Mouse (Mus musculus) CD4-positive, CD25-positive, alpha-beta regulatory T cell, adult 2 months (primary cell): Measurements from ENCODE around the gene Klhl25.
A peak's percentile ranks its signal among the peaks of the same experiment; 100 is the strongest.
"Not testable (repeated sequence)": the region's sequence is repeated elsewhere in the genome, so short reads cannot be mapped to it uniquely, and the experiment has no call there.

Experiments
- DNase-seq: peaks from one replicate; pipeline ENCODE4 v3.0.0-alpha.2; 2012; ENCODE audit warnings: low read depth, low spot score

The Klhl25 gene

DNA sequence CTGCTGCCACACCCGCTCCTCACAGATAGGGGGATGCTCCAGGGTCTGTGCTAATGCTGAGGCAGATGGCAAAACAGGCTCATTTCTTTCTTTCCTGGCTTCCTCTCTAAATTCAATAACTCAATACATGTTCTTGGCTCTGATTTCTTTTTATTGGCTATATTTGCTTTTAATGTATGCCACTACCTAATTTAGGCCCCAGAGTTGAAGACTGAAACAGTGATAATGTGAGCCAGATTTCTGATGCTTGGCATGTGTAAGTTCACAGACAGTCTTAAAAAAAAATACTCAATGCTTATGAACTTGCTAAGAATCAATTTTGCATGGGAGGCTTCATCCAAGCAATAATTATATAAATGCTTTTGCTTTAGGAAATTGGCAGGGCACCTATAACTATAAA, 2.2 kb upstream of the Klhl25 start:
- no peak for DNase-seq

DNA sequence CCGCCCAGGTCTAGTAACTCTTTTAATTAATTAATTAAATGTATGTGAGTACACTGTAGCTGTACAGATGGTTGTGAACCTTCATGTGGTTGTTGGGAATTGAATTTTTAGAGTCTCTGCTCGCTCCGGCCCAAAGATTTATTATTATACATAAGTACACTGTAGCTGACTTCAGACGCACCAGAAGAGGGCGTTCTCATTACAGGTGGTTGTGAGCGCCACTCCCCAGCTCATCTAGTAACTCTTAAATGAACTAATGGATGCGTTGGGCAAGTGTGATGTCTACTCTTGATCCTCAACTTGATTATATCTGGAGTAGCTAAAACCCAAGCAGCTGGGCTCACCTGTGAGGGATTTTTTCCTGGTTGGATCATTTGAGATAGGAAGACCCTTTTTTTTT, 1.2 kb upstream of the Klhl25 start:
- DNase-seq: peak; percentile 75

- DNase-seq: no peak
These were observed 621 bp upstream of the Klhl25 start for GRCm38 (mm10) chr7:75847489-75847888.

DNA sequence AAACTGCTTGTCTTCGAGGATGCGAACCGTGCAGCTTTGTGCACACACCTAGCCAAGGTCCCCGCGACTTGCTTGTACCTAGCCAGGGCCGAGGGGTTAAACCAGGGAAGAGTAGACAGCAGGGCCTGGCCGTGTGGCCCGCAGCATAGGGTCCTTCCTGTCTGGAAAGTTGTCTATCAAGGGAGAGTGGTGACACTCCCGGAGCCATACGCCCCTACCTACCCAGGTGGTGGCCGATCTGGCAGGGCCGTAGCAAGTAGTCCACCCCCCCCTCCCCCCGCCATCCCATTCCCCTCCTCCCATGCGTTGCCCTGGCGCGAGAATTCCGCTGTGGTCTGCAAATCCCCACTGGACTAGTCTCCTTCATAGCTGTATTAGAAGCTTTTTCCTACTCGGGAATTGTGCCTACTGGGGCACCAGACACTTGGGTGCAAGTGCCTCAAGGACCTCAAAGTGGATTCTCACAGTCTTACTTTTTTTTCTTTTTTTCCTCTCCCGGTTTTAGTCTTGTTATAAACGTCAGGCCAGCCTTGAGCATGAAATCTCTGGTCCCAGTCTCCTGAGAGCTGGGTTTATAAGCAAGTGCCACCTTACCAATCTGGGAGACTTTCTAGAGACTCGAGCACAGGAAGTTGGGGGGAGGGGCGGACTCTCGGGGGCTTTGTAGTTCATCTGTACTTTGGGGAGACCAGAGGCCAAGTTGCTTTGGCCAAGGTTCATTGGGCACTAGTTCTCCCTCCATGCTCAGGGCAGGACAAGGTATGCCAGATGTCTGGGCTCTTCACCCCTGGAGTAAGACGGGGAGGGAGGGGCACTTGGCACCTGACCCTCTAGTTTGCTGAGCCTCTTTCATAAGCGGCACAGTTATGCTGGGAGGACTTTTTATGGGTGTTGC, 913 bp downstream of the Klhl25 start:
- DNase-seq: peak; percentile 72

DNA sequence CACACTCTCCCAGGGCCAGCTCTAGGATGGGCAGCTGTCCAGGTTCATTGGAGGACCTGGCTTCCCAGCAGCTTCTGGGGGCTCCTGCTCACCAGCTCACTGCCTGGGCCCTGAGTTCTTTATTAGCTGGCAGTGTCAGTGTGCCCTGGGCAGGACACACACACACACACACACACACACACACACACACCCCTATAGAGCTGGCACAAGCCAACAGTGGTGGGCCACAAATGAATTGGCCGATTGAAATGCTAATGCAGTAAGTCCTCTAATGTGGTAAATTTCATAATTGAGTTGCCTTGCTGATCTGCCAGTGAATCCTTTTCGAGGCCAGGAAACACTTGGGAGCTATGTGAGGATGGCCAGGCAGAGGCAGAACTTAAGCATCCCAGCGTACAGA, 2.3 kb downstream of the Klhl25 start:
- not testable (repeated sequence) for DNase-seq

GRCm38 (mm10) chr7:75851290-75851689, 3.2 kb downstream of the Klhl25 start:
- DNase-seq: no peak

DNA sequence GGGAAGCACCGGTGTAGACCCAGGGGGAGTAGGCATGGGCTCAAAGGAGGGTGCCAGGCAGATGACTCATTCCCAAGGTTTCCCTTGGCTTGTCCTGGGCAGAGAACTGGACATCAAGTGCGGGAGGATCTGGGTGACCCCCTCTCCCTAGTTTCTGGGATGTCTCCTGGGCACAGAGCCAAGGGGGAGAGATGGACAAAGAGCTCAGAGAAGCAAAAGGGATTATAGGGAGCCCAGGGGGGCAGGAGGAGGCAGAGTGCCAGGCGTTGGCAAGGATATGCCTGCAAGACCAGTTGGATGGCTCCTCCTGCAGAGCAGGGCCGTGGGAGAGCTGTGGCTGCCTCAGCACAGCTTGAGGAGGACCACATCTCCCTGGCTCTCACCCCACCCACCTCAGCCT, 4.3 kb downstream of the Klhl25 start:
- DNase-seq: no peak

DNA sequence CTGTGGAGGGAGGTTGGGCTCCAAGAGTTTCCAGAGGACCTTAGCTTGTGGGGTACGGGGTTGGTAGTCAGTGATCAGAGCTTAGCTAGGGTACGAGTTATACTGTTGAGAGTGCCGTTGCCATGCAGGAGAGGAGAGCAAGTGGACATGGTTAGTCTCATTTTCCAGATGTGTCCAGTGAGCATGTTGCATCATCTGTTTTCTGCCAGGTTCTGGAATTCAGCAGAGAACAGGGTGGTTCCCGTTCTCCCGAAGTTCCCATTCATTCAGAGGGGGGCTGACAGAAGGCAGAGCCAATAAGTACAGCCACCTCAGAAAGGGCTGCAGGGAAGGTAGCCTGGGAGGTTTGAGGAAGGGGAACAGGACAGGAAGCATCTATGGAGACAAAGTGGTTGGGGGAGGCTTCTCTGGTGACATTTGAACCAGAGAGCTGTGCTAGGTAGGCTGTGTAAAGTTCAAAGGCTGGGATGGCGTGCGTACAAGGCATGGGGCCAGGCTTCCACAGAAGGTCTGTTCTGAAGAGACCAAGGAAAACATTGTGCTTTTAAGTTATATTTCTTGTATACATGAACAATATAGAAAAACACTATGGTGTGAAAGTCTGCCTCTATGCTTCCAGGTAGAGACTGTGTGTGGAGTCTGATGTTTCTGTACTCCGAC, 5.2 kb downstream of the Klhl25 start:
- DNase-seq: no peak

- DNase-seq: no peak
These were observed 6.3 kb downstream of the Klhl25 start for GRCm38 (mm10) chr7:75854231-75854925.

- peak; percentile 58 for DNase-seq
These were observed 6.9 kb downstream of the Klhl25 start for GRCm38 (mm10) chr7:75855028-75855427.

DNA sequence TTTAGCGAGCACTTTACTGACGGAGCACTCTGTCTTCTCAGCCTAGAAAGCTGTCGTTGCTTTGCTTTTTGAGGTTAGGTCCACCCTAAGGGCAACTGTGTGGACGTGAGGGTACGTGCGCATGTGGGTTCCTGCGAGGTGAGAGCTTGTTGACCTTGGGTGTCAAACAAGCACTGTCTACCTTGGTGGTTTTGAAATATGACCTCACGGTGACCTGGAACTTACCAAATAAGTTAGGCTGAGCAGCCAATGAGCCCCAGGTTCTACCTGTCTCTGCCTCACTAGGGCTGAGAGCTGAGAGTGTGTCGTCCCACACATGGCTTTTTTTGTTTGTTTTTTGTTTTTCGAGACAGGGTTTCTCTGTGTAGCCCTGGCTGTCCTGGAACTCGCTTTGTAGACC, 8.1 kb downstream of the Klhl25 start:
- no peak for DNase-seq

- no peak for DNase-seq
These were observed 11.7 kb downstream of the Klhl25 start for GRCm38 (mm10) chr7:75859771-75860196.

GRCm38 (mm10) chr7:75861638-75862426, 13.7 kb downstream of the Klhl25 start:
- not testable (repeated sequence) for DNase-seq

GRCm38 (mm10) chr7:75862427-75862781, 14.3 kb downstream of the Klhl25 start:
- DNase-seq: not testable (repeated sequence)

DNA sequence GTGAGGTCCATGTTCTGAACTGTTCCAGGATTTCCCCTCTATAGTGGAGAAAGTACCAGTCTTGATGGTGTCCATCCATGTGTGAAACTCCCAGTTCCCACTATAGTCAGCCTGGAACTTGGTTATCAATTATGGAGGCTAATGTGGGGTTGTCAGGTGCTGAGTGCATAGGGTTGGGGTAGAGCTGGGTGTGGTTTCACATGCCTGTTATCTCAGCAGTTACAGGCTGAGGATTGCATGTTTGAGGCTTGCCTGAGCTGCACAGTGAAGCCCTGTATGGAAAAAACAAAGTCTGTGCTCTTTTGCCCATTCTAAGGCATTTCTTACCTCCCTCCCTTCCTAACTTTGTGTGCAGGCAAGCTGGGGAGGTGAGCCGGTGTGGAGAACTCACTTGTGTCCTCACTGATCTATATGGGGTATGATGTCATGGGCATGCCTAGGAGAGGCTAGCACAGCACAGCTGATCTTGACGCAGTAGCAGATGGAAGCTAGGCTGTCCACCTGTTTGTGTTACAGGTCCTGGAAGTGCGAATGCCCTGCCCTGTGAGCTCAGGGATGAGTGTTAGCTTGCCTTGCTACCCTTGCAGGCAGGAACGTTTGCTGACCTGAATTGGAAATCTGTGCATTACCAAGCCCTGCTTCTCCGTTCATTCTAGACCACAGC, 15.3 kb downstream of the Klhl25 start:
- not testable (repeated sequence) for DNase-seq

- no peak for DNase-seq
These were observed 16.9 kb downstream of the Klhl25 start for GRCm38 (mm10) chr7:75865026-75865425.

DNA sequence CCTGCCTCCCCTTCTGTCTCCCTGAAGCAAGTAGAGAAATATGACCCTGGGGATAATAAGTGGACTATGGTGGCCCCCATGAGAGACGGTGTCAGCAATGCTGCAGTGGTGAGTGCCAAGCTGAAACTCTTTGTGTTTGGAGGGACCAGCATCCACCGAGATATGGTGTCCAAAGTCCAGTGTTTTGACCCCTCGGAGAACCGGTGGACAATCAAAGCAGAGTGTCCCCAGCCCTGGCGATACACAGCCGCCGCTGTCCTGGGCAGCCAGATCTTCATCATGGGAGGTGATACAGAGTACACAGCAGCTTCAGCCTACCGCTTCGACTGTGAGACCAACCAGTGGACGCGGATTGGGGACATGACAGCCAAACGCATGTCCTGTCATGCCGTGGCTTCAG, 18.4 kb downstream of the Klhl25 start:
- DNase-seq: no peak

DNA sequence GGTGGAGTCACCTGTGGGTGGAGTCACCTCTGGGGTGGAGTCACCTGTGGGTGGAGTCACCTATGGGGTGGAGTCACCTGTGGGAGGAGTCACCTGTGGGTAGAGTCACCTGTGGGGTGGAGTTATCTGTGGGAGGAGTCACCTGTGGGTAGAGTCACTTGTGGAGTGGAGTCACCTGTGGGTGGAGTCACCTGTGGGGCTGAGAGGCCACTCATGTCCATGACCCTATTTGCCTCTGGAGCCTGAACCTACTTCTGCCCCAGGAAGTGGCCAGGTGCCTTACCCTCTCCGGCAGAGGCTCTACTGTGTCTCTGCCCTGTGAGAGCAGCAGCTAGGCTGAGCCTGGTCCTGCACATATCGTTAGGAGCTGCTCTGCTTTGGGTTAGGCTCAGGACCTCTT, 20.6 kb downstream of the Klhl25 start:
- no peak for DNase-seq

DNA sequence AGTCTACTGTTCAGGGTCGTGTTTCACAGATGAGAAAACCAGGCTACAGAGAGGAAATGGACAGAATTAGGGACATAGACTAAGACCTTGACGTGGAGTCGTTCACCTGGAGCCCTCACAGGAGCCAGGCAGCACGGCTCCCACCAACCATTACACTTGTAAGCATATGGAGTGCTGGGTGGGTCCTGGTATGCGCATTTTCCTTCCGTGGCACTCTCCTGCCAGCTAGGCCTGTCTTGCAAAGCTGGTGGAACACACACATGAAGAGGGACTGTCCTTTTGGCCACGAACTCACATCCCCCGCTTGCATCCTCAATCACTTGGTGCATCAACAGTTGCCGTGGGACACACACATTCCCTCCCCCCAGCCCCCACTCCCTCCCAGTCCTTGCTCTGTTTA, 22.4 kb downstream of the Klhl25 start:
- no peak for DNase-seq

GRCm38 (mm10) chr7:75872255-75872654, 24.1 kb downstream of the Klhl25 start:
- DNase-seq: no peak

- no peak for DNase-seq
These were observed 24.6 kb downstream of the Klhl25 start for GRCm38 (mm10) chr7:75872697-75873096.
